Mouse (Mus musculus): ENCODE results near the gene Was. TPM values are rescaled to one million over a fixed set of nuclear protein-coding genes. Genes with fewer than 3 reads are reported as not detected.
"Not testable (repeated sequence)": the region's sequence is repeated elsewhere in the genome, so short reads cannot be mapped to it uniquely, and the experiment has no call there.

The Was gene
- polyA plus RNA-seq, 1 experiment from 2014 or later, result 1.00 TPM

DNA sequence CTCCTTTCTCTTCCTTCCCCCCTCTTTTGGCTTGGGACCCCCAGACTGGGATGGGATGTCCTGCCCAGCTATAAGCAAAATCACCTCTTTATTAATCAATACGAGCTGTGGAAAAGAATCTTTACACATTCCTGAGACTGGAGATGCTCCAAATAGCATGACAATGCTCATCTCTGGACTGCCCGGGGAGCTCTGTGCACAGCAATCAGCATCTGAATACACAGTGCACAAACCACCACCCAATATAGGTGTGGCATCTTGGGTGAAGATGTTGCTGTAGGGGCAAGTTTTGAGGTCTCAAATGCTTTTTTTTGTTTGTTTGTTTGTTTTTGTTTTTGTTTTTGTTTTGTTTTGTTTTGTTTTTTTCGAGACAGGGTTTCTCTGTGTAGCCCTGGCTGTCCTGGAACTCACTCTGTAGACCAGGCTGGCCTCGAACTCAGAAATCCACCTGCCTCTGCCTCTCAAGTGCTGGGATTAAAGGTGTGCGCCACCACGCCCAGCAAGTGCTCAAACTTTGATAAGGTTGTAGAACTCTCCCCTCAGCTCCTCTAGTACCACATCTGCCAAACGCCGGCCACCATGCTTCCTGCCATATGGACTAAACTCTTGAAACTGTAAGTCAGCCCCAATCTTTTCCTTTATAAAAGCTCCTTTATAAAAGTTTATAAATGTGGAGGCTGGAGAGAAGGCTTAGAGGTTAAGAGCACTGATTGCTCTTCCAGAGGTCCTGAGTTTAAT is 39.1 kb downstream of the Was start:
- H3K36me3 ChIP-seq; H3K4me3 ChIP-seq; H3K4me1 ChIP-seq; H3K27me3 ChIP-seq; H3K4me2 ChIP-seq; H3K9ac ChIP-seq; H3K27ac ChIP-seq; ATAC-seq (ENCODE audit: insufficient number of reproducible peaks, low FRiP score, low TSS enrichment, low read depth); H3K9me3 ChIP-seq: not testable (repeated sequence)
- 83% methylated on average over 8 of the region's 8 CpGs for WGBS

DNA sequence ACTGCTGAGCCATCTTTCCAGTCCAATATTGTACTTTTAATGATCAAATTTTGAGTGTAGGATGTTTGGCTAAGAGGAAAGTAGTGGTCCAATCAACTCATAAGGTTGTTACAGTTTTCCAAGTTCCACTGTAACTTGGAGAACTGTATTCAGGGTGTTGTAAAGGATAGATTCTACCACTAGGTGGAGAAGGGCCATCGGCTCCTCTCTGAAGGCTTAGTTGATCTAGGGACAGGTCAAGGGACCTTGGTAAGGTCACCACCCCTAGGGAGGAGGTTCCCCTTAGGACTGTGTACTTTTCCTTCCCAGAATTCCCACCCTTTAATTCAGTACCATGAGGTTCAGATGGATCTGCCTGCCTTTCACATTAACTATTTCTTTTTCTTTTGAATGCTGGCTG is 57.3 kb downstream of the Was start:
- Histone ChIP-seq H3K27me3 (no peaks in the 10 kb centered on the region), H3K4me3 (no peak overlapping the region), H3K4me2 (no peak overlapping the region), H3K27ac (no peak overlapping the region), H3K9ac (no peak overlapping the region), H3K4me1 (no peaks in the 10 kb centered on the region), H3K9me3 (no peaks in the 10 kb centered on the region), H3K36me3 (no peaks in the 10 kb centered on the region)
- WGBS, result 74% methylated on average over 1 of the region's 1 CpGs
- no peak for ATAC-seq (ENCODE audit: insufficient number of reproducible peaks, low FRiP score, low TSS enrichment, low read depth)

Other genes starting within 250 kb of the Was start
- gene Otud5, start 249.1 kb downstream of the Was start, polyA plus RNA-seq (2015; fragmentation: Nextera tagmentation; extraction: Ambion mirVana), result 35.9 and 43.7 TPM in 2 replicates
- 4.8 and 5.1 TPM in 2 replicates for gene Pim2, start 212.2 kb downstream of the Was start, polyA plus RNA-seq (2015; fragmentation: Nextera tagmentation; extraction: Ambion mirVana)
- 64.5 and 70.0 TPM in 2 replicates for gene Slc35a2, start 206.5 kb downstream of the Was start, polyA plus RNA-seq (2015; fragmentation: Nextera tagmentation; extraction: Ambion mirVana)
- gene Pqbp1, start 191.2 kb downstream of the Was start, polyA plus RNA-seq (2015; fragmentation: Nextera tagmentation; extraction: Ambion mirVana), result 117 and 124 TPM in 2 replicates
- gene Timm17b, start 191.1 kb downstream of the Was start, polyA plus RNA-seq (2015; fragmentation: Nextera tagmentation; extraction: Ambion mirVana), result 157 and 170 TPM in 2 replicates
- gene Gm10491, start 182.7 kb downstream of the Was start, polyA plus RNA-seq (2015; fragmentation: Nextera tagmentation; extraction: Ambion mirVana), result not detected in 2 replicates
- not detected in 2 replicates for gene Gm10490, start 181.0 kb downstream of the Was start, polyA plus RNA-seq (2015; fragmentation: Nextera tagmentation; extraction: Ambion mirVana)
- 0.63 and 1.2 TPM in 2 replicates for gene Pcsk1n, start 170.7 kb downstream of the Was start, polyA plus RNA-seq (2015; fragmentation: Nextera tagmentation; extraction: Ambion mirVana)
- not detected in 2 replicates for gene Eras, start 161.9 kb downstream of the Was start, polyA plus RNA-seq (2015; fragmentation: Nextera tagmentation; extraction: Ambion mirVana)
- 25.3 and 27.0 TPM in 2 replicates for gene Hdac6, start 142.6 kb downstream of the Was start, polyA plus RNA-seq (2015; fragmentation: Nextera tagmentation; extraction: Ambion mirVana)
- gene Gata1, start 112.4 kb downstream of the Was start, polyA plus RNA-seq (2015; fragmentation: Nextera tagmentation; extraction: Ambion mirVana), result 2.1 and 2.9 TPM in 2 replicates
- gene Glod5, start 72.0 kb downstream of the Was start, polyA plus RNA-seq (2015; fragmentation: Nextera tagmentation; extraction: Ambion mirVana), result not detected in 2 replicates
- 47.3 and 48.7 TPM in 2 replicates for gene Suv39h1, start 15.7 kb downstream of the Was start, polyA plus RNA-seq (2015; fragmentation: Nextera tagmentation; extraction: Ambion mirVana)
- gene Wdr13, start 42.4 kb upstream of the Was start, polyA plus RNA-seq (2015; fragmentation: Nextera tagmentation; extraction: Ambion mirVana), result 20.3 and 21.3 TPM in 2 replicates
- gene Rbm3, start 55.4 kb upstream of the Was start, polyA plus RNA-seq (2015; fragmentation: Nextera tagmentation; extraction: Ambion mirVana), result 401 and 409 TPM in 2 replicates
- 13.7 and 14.1 TPM in 2 replicates for gene Tbc1d25, start 85.7 kb upstream of the Was start, polyA plus RNA-seq (2015; fragmentation: Nextera tagmentation; extraction: Ambion mirVana)
- gene Ebp, start 103.0 kb upstream of the Was start, polyA plus RNA-seq (2015; fragmentation: Nextera tagmentation; extraction: Ambion mirVana), result 43.0 and 44.6 TPM in 2 replicates
- 8.7 and 8.8 TPM in 2 replicates for gene Porcn, start 116.0 kb upstream of the Was start, polyA plus RNA-seq (2015; fragmentation: Nextera tagmentation; extraction: Ambion mirVana)
- gene Ftsj1, start 161.9 kb upstream of the Was start, polyA plus RNA-seq (2015; fragmentation: Nextera tagmentation; extraction: Ambion mirVana), result 37.8 and 40.4 TPM in 2 replicates
- 0.36 and 0.60 TPM in 2 replicates for gene Slc38a5, start 180.6 kb upstream of the Was start, polyA plus RNA-seq (2015; fragmentation: Nextera tagmentation; extraction: Ambion mirVana)
- gene Ssxb10, start 236.9 kb upstream of the Was start, polyA plus RNA-seq (2015; fragmentation: Nextera tagmentation; extraction: Ambion mirVana), result not detected in 2 replicates

Data from limb, embryonic 15.5 days (tissue).